46 mouse cellular contexts compared by ENCODE assay signal in the genomic region with DNA sequence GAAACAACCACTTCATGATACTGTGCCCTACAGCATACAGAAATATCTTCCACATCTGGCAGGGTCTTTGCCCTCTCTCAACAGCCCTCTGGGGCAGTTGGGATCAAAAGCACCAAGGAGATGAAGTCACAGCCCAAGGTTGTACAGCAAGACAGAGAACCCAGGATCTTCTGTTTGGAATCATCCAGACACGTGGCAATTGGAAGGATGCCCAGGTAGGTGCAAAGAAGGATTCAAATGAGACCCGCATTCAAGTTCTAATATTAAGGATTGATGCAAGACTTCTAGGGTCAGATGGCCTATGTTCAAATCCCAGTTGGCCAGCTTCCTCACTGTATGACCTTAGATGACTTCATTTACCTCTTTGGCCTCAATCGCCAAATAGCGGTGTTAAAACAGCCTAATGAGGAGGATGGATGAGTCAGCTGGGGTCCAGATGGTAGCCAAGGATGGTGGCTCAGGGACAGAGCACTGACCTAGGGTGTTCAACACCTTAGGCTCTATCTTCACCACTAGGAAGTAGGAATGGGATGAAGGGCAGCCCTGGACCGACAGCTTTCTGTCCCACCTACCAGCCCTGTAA. TPM values are rescaled to one million over a fixed set of nuclear protein-coding genes. Genes with fewer than 3 reads are reported as not detected.
"Had no signal": no experiment of that assay in that cellular context is flagged by ENCODE, and none has a peak within 500 bp of the region (broad histone marks: within the 10 kb centered on the region; RNA-seq: fewer than 3 reads in every experiment).

No protein-coding gene starts in this region.

- H3K4me3 ChIP-seq: limb, embryonic 10.5 days; limb, embryonic 12.5 days; limb, embryonic 13.5 days; limb, embryonic 15.5 days; liver, embryonic 12.5 days; liver, embryonic 13.5 days; liver, embryonic 15.5 days; lung, embryonic 15.5 days; megakaryocyte, embryonic 14.5 days; midbrain, embryonic 10.5 days; midbrain, embryonic 12.5 days; midbrain, embryonic 13.5 days; midbrain, embryonic 15.5 days; myocyte; neural tube, embryonic 12.5 days; neural tube, embryonic 13.5 days had no signal

- H3K9ac ChIP-seq: limb, embryonic 12.5 days; limb, embryonic 13.5 days; limb, embryonic 15.5 days; liver, embryonic 12.5 days; liver, embryonic 13.5 days; liver, embryonic 14.5 days; liver, embryonic 15.5 days; liver, postnatal 0 days; lung, embryonic 14.5 days; lung, embryonic 15.5 days; midbrain, embryonic 12.5 days; midbrain, embryonic 13.5 days; midbrain, embryonic 15.5 days; neural tube, embryonic 12.5 days; neural tube, embryonic 13.5 days had no signal

- H3K4me2 ChIP-seq: limb, embryonic 12.5 days; limb, embryonic 13.5 days; limb, embryonic 15.5 days; liver, embryonic 11.5 days; liver, embryonic 12.5 days; liver, embryonic 13.5 days; liver, embryonic 15.5 days; lung, embryonic 14.5 days; lung, embryonic 15.5 days; midbrain, embryonic 11.5 days; midbrain, embryonic 12.5 days; midbrain, embryonic 13.5 days; midbrain, embryonic 15.5 days; neural tube, embryonic 12.5 days; neural tube, embryonic 13.5 days had no signal

- H3K4me1 ChIP-seq: liver, embryonic 15.5 days had no signal

- ATAC-seq: liver, embryonic 12.5 days; liver, postnatal 0 days; lung, postnatal 0 days; midbrain, embryonic 13.5 days; midbrain, embryonic 15.5 days; midbrain, embryonic 16.5 days had no signal

- H3K27ac ChIP-seq: limb, embryonic 10.5 days; limb, embryonic 12.5 days; limb, embryonic 13.5 days; limb, embryonic 15.5 days; liver, embryonic 12.5 days; liver, embryonic 13.5 days; liver, embryonic 14.5 days; liver, embryonic 15.5 days; lung, embryonic 15.5 days; macrophage; midbrain, embryonic 10.5 days; midbrain, embryonic 12.5 days; midbrain, embryonic 13.5 days; midbrain, embryonic 15.5 days; neural tube, embryonic 12.5 days had no signal

- H3K9me3 ChIP-seq: limb, embryonic 10.5 days; limb, embryonic 12.5 days; limb, embryonic 13.5 days; limb, embryonic 15.5 days; liver, embryonic 12.5 days; liver, embryonic 13.5 days; liver, embryonic 15.5 days; lung, embryonic 15.5 days; megakaryocyte, embryonic 14.5 days; midbrain, embryonic 10.5 days; midbrain, embryonic 12.5 days; midbrain, embryonic 13.5 days; midbrain, embryonic 15.5 days; neural tube, embryonic 12.5 days; neural tube, embryonic 13.5 days had no signal

- DNase-seq: left cerebral cortex, postnatal 4 days; liver; liver, embryonic 13.5 days; liver, postnatal 0 days; lung, adult 18-20 months; lung, adult 2 months; lung, embryonic 14.5 days; lung, postnatal 10 days; lung, postnatal 14 days; lung, postnatal 36 days; lung, postnatal 4 days; midbrain, embryonic 14.5 days had no signal

- H3K36me3 ChIP-seq: limb, embryonic 10.5 days; limb, embryonic 12.5 days; limb, embryonic 13.5 days; limb, embryonic 15.5 days; liver, embryonic 12.5 days; liver, embryonic 13.5 days; liver, embryonic 15.5 days; lung, embryonic 15.5 days; midbrain, embryonic 10.5 days; midbrain, embryonic 12.5 days; midbrain, embryonic 13.5 days; midbrain, embryonic 15.5 days; neural tube, embryonic 12.5 days; neural tube, embryonic 13.5 days had no signal

RNA-seq across cellular contexts. Expression of gene Dusp15, which starts 3.0 kb away (rescaled TPM):
- total RNA-seq: liver, adult 2 months; megakaryocyte progenitor cell, adult 5-6 weeks; megakaryocyte, adult 5-6 weeks; megakaryocyte-erythroid progenitor cell, adult 5-6 weeks; monocyte, adult 5-6 weeks had no signal
- polyA plus RNA-seq: liver, adult 2 months; liver, embryonic 11.5 days; liver, embryonic 12.5 days; liver, embryonic 13.5 days; liver, embryonic 15.5 days; liver, embryonic 16.5 days; liver, postnatal 0 days; lung, embryonic 16.5 days; lung, postnatal 0 days; macrophage had no signal

RNA-seq across cellular contexts. Expression of gene Ttll9, which starts 13.8 kb away (rescaled TPM):
- total RNA-seq: liver, adult 2 months; megakaryocyte-erythroid progenitor cell, adult 5-6 weeks; monocyte, adult 5-6 weeks had no signal
- polyA plus RNA-seq: macrophage, myocyte had no signal

RNA-seq across cellular contexts. Expression of gene Foxs1, which starts 15.5 kb away (rescaled TPM):
- total RNA-seq: liver, adult 2 months; megakaryocyte progenitor cell, adult 5-6 weeks; megakaryocyte, adult 5-6 weeks; megakaryocyte-erythroid progenitor cell, adult 5-6 weeks; monocyte, adult 5-6 weeks had no signal
- polyA plus RNA-seq: limb, embryonic 12.5 days; liver, embryonic 12.5 days; macrophage had no signal

RNA-seq across cellular contexts. Expression of gene Mylk2, which starts 37.4 kb away (rescaled TPM):
- total RNA-seq: left cerebral cortex, postnatal 10 days; left cerebral cortex, postnatal 14 days; left cerebral cortex, postnatal 36 days; left cerebral cortex, postnatal 4 days; megakaryocyte progenitor cell, adult 5-6 weeks; megakaryocyte, adult 5-6 weeks; megakaryocyte-erythroid progenitor cell, adult 5-6 weeks; monocyte, adult 5-6 weeks had no signal
- polyA plus RNA-seq: limb, embryonic 10.5 days; limb, embryonic 11.5 days; limb, embryonic 12.5 days; liver, adult 2 months; liver, embryonic 11.5 days; liver, embryonic 12.5 days; liver, embryonic 13.5 days; liver, embryonic 14.5 days; liver, postnatal 0 days; lung, embryonic 14.5 days; macrophage; midbrain, embryonic 11.5 days; midbrain, embryonic 12.5 days; midbrain, embryonic 14.5 days; midbrain, embryonic 15.5 days; midbrain, postnatal 0 days; neural tube, embryonic 11.5 days; neural tube, embryonic 12.5 days; neural tube, embryonic 13.5 days had no signal
